Mouse (Mus musculus): ENCODE results near the gene Prop1. TPM values are rescaled to one million over a fixed set of nuclear protein-coding genes. Genes with fewer than 3 reads are reported as not detected.

Gene Prop1
- polyA plus RNA-seq (2011; ENCODE audit: insufficient read depth, insufficient read length, low read depth, missing spikeins): not detected in 2 replicates

DNA sequence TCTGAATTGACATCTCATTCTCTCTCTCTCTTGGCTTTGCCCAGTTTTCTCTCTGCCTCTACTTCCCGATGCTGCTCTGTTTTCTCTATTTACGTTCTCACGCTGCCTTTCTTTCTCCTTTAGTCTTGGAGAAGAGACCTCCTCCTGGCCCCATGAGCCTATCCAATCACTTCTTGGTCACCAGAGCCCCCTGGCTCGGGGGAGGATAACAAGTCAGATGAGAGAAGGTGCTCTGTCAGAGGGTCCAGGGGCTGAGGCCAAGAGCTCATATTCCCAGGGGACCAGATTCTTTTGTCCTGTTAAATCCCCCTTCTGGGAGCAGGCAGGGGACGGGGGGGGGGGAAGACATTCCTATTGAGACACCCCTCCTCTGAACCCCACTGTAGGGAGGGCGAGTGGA, at the start of gene Prop1:
Gene Prop1, minus strand, starts transcription at position 101 of the 400 bp plus-strand sequence.
- Histone ChIP-seq H3K4me3 (ENCODE audit: low read depth, low read length) (no peak within 1 kb of the TSS), H3K36me3 (ENCODE audit: control insufficient read depth, insufficient read depth, low read length, poor library complexity, severe bottlenecking) (no peaks in the 10 kb centered on the region), H3K27ac (ENCODE audit: insufficient read depth, low read length) (no peak within 1 kb of the TSS), H3K9ac (ENCODE audit: low read depth, poor library complexity, severe bottlenecking) (no peak within 1 kb of the TSS), H3K9me3 (replicated peaks; ENCODE audit: control insufficient read depth, insufficient read depth, low read length, poor library complexity, severe bottlenecking) (no peaks in the 10 kb centered on the region), H3K27me3 (ENCODE audit: control insufficient read depth, insufficient read depth, low read length, poor library complexity, severe bottlenecking) (no peaks in the 10 kb centered on the region), H3K4me1 (ENCODE audit: control insufficient read depth, insufficient read depth, low read length) (no peaks in the 10 kb centered on the region)
- TF ChIP-seq POLR2A (IDR thresholded peaks at IDR 0.05; ENCODE audit: insufficient read depth, low read length) (no peak), CTCF (IDR thresholded peaks at IDR 0.05; ENCODE audit: low read depth, low read length) (no peak), EP300 (IDR thresholded peaks at IDR 0.05; ENCODE audit: insufficient read depth, low read depth, low read length) (no peak)

GRCm38 (mm10) chr11:51003296-51003695, 49.7 kb upstream of the Prop1 start, which contains the start of gene Olfr51:
Olfr51 (plus strand) TSS chr11:51003596.
- no peak within 1 kb of the TSS for H3K27ac ChIP-seq (ENCODE audit: insufficient read depth, low read length)
- no peaks in the 10 kb centered on the region for H3K36me3 ChIP-seq (ENCODE audit: control insufficient read depth, insufficient read depth, low read length, poor library complexity, severe bottlenecking)
- no peaks in the 10 kb centered on the region for H3K4me1 ChIP-seq (ENCODE audit: control insufficient read depth, insufficient read depth, low read length)
- H3K9me3 ChIP-seq (replicated peaks; ENCODE audit: control insufficient read depth, insufficient read depth, low read length, poor library complexity, severe bottlenecking): no peaks in the 10 kb centered on the region
- no peak within 1 kb of the TSS for H3K9ac ChIP-seq (ENCODE audit: low read depth, poor library complexity, severe bottlenecking)
- H3K27me3 ChIP-seq (ENCODE audit: control insufficient read depth, insufficient read depth, low read length, poor library complexity, severe bottlenecking): no peaks in the 10 kb centered on the region
- H3K4me3 ChIP-seq (ENCODE audit: low read depth, low read length): no peak within 1 kb of the TSS
- no peak for TF ChIP-seq CTCF (IDR thresholded peaks at IDR 0.05; ENCODE audit: low read depth, low read length)
- no peak for TF ChIP-seq EP300 (IDR thresholded peaks at IDR 0.05; ENCODE audit: insufficient read depth, low read depth, low read length)
- no peak for TF ChIP-seq POLR2A (IDR thresholded peaks at IDR 0.05; ENCODE audit: insufficient read depth, low read length)

GRCm38 (mm10) chr11:50981667-50982066, 28.1 kb upstream of the Prop1 start, which contains the start of gene Olfr1377:
Olfr1377 (plus strand) TSS chr11:50981967.
- H3K9me3 ChIP-seq (replicated peaks; ENCODE audit: control insufficient read depth, insufficient read depth, low read length, poor library complexity, severe bottlenecking): no peaks in the 10 kb centered on the region
- no peaks in the 10 kb centered on the region for H3K4me1 ChIP-seq (ENCODE audit: control insufficient read depth, insufficient read depth, low read length)
- H3K36me3 ChIP-seq (ENCODE audit: control insufficient read depth, insufficient read depth, low read length, poor library complexity, severe bottlenecking): no peaks in the 10 kb centered on the region
- H3K27ac ChIP-seq (ENCODE audit: insufficient read depth, low read length): no peak within 1 kb of the TSS
- H3K9ac ChIP-seq (ENCODE audit: low read depth, poor library complexity, severe bottlenecking): no peak within 1 kb of the TSS
- no peak within 1 kb of the TSS for H3K4me3 ChIP-seq (ENCODE audit: low read depth, low read length)
- H3K27me3 ChIP-seq (ENCODE audit: control insufficient read depth, insufficient read depth, low read length, poor library complexity, severe bottlenecking): no peaks in the 10 kb centered on the region
- TF ChIP-seq CTCF (IDR thresholded peaks at IDR 0.05; ENCODE audit: low read depth, low read length) (no peak), EP300 (IDR thresholded peaks at IDR 0.05; ENCODE audit: insufficient read depth, low read depth, low read length) (no peak), POLR2A (IDR thresholded peaks at IDR 0.05; ENCODE audit: insufficient read depth, low read length) (no peak)

GRCm38 (mm10) chr11:50977216-50977615, 23.7 kb upstream of the Prop1 start:
- Histone ChIP-seq H3K27ac (ENCODE audit: insufficient read depth, low read length) (no peak overlapping the region), H3K9me3 (replicated peaks; ENCODE audit: control insufficient read depth, insufficient read depth, low read length, poor library complexity, severe bottlenecking) (no peaks in the 10 kb centered on the region), H3K27me3 (ENCODE audit: control insufficient read depth, insufficient read depth, low read length, poor library complexity, severe bottlenecking) (no peaks in the 10 kb centered on the region), H3K4me1 (ENCODE audit: control insufficient read depth, insufficient read depth, low read length) (no peaks in the 10 kb centered on the region), H3K4me3 (ENCODE audit: low read depth, low read length) (no peak overlapping the region), H3K9ac (ENCODE audit: low read depth, poor library complexity, severe bottlenecking) (no peak overlapping the region), H3K36me3 (ENCODE audit: control insufficient read depth, insufficient read depth, low read length, poor library complexity, severe bottlenecking) (no peaks in the 10 kb centered on the region)
- TF ChIP-seq POLR2A (IDR thresholded peaks at IDR 0.05; ENCODE audit: insufficient read depth, low read length): no peak
- TF ChIP-seq EP300 (IDR thresholded peaks at IDR 0.05; ENCODE audit: insufficient read depth, low read depth, low read length): no peak
- TF ChIP-seq CTCF (IDR thresholded peaks at IDR 0.05; ENCODE audit: low read depth, low read length): peak; percentile 28

- H3K9ac ChIP-seq (ENCODE audit: low read depth, poor library complexity, severe bottlenecking): no peak within 1 kb of the TSS
- H3K4me1 ChIP-seq (ENCODE audit: control insufficient read depth, insufficient read depth, low read length): no peaks in the 10 kb centered on the region
- H3K36me3 ChIP-seq (ENCODE audit: control insufficient read depth, insufficient read depth, low read length, poor library complexity, severe bottlenecking): no peaks in the 10 kb centered on the region
- TF ChIP-seq POLR2A (IDR thresholded peaks at IDR 0.05; ENCODE audit: insufficient read depth, low read length) (no peak), CTCF (IDR thresholded peaks at IDR 0.05; ENCODE audit: low read depth, low read length) (no peak), EP300 (IDR thresholded peaks at IDR 0.05; ENCODE audit: insufficient read depth, low read depth, low read length) (no peak)
- no peak within 1 kb of the TSS for H3K4me3 ChIP-seq (ENCODE audit: low read depth, low read length)
- no peaks in the 10 kb centered on the region; the same call in 1 of the 2 replicates for H3K27me3 ChIP-seq (ENCODE audit: control insufficient read depth, insufficient read depth, low read length, poor library complexity, severe bottlenecking)
- H3K27ac ChIP-seq (ENCODE audit: insufficient read depth, low read length): no peak within 1 kb of the TSS
- H3K9me3 ChIP-seq (replicated peaks; ENCODE audit: control insufficient read depth, insufficient read depth, low read length, poor library complexity, severe bottlenecking): no peaks in the 10 kb centered on the region
These were observed 12.7 kb upstream of the Prop1 start, which contains the start of gene Olfr1378 for GRCm38 (mm10) chr11:50966230-50966629. Olfr1378 (plus strand) TSS chr11:50966530.

DNA sequence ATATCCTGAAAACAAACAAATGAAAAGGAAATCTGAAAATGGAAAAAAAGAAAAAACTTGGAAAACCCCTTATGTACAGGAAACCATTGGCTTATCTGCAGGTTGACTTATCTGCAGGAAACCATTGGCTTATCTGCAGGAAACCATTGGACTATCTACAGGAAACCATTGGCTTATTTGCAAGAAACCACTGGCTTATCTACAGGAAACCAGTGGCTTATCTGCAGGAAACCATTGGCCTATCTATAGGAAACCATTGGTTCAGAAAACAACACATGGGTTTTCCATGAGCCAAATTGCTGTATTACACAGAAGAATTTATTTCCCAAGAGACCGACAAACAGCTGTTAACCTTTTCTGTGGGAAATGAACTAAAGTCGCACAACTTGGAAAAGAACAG, 11.3 kb upstream of the Prop1 start:
- no peak overlapping the region for H3K27ac ChIP-seq (ENCODE audit: insufficient read depth, low read length)
- no peak for TF ChIP-seq CTCF (IDR thresholded peaks at IDR 0.05; ENCODE audit: low read depth, low read length)
- no peak for TF ChIP-seq POLR2A (IDR thresholded peaks at IDR 0.05; ENCODE audit: insufficient read depth, low read length)
- no peak for TF ChIP-seq EP300 (IDR thresholded peaks at IDR 0.05; ENCODE audit: insufficient read depth, low read depth, low read length)

More for the DNA sequence above, 11.3 kb upstream of the Prop1 start:
- Histone ChIP-seq H3K36me3 (ENCODE audit: control insufficient read depth, insufficient read depth, low read length, poor library complexity, severe bottlenecking) (no peaks in the 10 kb centered on the region), H3K9ac (ENCODE audit: low read depth, poor library complexity, severe bottlenecking) (no peak overlapping the region), H3K4me3 (ENCODE audit: low read depth, low read length) (no peak overlapping the region), H3K27me3 (ENCODE audit: control insufficient read depth, insufficient read depth, low read length, poor library complexity, severe bottlenecking) (no peaks in the 10 kb centered on the region), H3K4me1 (ENCODE audit: control insufficient read depth, insufficient read depth, low read length) (no peaks in the 10 kb centered on the region), H3K9me3 (replicated peaks; ENCODE audit: control insufficient read depth, insufficient read depth, low read length, poor library complexity, severe bottlenecking) (no peaks in the 10 kb centered on the region)

All from ES-Bruce4 (cell line).